Mouse (Mus musculus) C2C12 (cell line): ENCODE results near the gene Fosb. TPM values are rescaled to one million over a fixed set of nuclear protein-coding genes. Genes with fewer than 3 reads are reported as not detected.

Source experiments
- H3K27me3 ChIP-seq: one replicate; pipeline ENCODE4 v1.6.1; 2011; ENCODE audit not compliant: control insufficient read depth, insufficient read depth, insufficient read length
- H3K36me3 ChIP-seq: one replicate; pipeline ENCODE4 v1.6.1; 2011; ENCODE audit not compliant: control insufficient read depth, insufficient read depth
- H3K4me3 ChIP-seq: one replicate; pipeline ENCODE4 v1.5.1; 2011; ENCODE audit warnings: mild to moderate bottlenecking, control low read depth; ENCODE audit not compliant: poor library complexity, insufficient read depth, severe bottlenecking
- H3K79me2 ChIP-seq: one replicate; pipeline ENCODE4 v1.6.1; 2011; ENCODE audit not compliant: control insufficient read depth, insufficient read depth
- H3K79me3 ChIP-seq: one replicate; pipeline ENCODE4 v1.6.1; 2011; ENCODE audit warnings: low read depth, control low read depth
- H3ac ChIP-seq: one replicate; pipeline ENCODE3; 2011; ENCODE audit warnings: low read depth; ENCODE audit not compliant: control insufficient read depth, insufficient read length
- CEBPB ChIP-seq: IDR thresholded peaks from one replicate; pipeline ENCODE4 v1.6.1; 2011; ENCODE audit warnings: low read depth, mild to moderate bottlenecking, control low read depth, moderate library complexity
- CTCF ChIP-seq: IDR thresholded peaks from one replicate; pipeline ENCODE4 v1.5.1; 2011; ENCODE audit not compliant: control insufficient read depth, insufficient read depth, insufficient read length
- FOSL1 ChIP-seq: IDR thresholded peaks from one replicate; pipeline ENCODE4 v1.8.0; 2011; ENCODE audit warnings: mild to moderate bottlenecking, low read length; ENCODE audit not compliant: poor library complexity, insufficient read depth, severe bottlenecking
- MAX ChIP-seq: IDR thresholded peaks from one replicate; pipeline ENCODE4 v1.6.1; 2011; ENCODE audit warnings: mild to moderate bottlenecking, control low read depth
- MYOD1 ChIP-seq: IDR thresholded peaks from one replicate; pipeline ENCODE4 v1.6.1; 2011; ENCODE audit warnings: low read depth; ENCODE audit not compliant: control insufficient read depth, insufficient read length
- MYOG ChIP-seq: IDR thresholded peaks from one replicate; pipeline ENCODE4 v1.6.1; 2011; ENCODE audit not compliant: control insufficient read depth, insufficient read length; ENCODE audit errors: extremely low read depth
- USF1 ChIP-seq: IDR thresholded peaks from one replicate; pipeline ENCODE4 v1.6.1; 2011; ENCODE audit warnings: low read depth, mild to moderate bottlenecking, control low read depth, moderate library complexity
- polyA plus RNA-seq: library from polyadenylated mRNA; unstranded; fragments of >200 nt; fragmentation: generic; extraction: Trizol; gene quantifications from one replicate; pipeline ENCODE4 v1.2.1, GENCODE M21; 2012; ENCODE audit warnings: missing spikeins

Gene Fosb
- polyA plus RNA-seq, 1 experiment = 1.4 TPM

DNA sequence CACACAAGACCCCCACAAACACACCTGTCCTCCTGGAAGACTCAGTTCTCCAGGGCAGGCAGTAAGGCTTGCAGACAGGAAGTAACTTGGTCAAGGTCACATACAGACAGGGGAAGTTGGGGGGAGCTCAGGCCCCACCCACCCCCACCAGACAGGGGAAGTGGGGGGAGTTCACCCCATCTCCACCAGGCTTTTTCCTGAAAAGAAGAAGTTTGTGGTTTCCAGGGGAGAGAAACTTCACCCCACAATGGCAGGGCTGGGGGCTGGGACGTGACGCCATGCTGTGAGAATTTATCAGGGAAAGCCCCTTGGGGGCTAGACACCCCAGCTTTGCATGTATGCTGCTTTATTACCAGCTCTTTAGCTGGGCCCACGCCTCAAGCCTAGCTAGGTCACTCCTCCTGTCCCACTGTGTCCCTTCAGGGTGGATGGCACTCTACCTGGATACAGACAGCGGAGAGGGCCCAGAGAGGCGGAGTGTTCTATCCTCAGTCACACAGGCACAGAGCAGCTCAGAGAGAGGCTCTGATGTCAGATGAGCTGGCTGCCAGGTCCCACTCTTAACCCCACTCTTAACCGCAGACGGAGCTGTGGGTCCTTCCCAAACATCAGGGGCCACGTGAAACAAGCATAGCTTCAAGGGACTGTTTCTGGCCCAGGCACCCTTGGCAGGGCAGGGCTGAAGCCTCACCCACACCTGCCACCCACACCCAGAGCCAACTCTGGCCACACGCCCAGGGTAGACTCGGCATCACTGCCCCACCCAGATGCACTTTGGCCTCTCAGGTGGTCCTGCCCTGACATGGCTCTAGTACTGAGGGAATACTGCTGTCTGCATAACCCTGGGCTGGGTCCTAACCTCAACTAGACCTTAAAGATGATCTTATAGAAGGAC, 43.7 kb downstream of the Fosb start:
- Histone ChIP-seq H3K27me3 (no peaks in the 10 kb centered on the region), H3K36me3 (peaks cover 27% of the 10 kb centered on the region), H3K79me3 (peaks cover 42% of the 10 kb centered on the region), H3K4me3 (no peak overlapping the region), H3ac (peak overlapping the region; percentile 37), H3K79me2 (peaks cover 69% of the 10 kb centered on the region)
- TF ChIP-seq MAX (no peak), MYOD1 (no peak), MYOG (no peak), CEBPB (no peak), CTCF (no peak), FOSL1 (no peak), USF1 (no peak)

DNA sequence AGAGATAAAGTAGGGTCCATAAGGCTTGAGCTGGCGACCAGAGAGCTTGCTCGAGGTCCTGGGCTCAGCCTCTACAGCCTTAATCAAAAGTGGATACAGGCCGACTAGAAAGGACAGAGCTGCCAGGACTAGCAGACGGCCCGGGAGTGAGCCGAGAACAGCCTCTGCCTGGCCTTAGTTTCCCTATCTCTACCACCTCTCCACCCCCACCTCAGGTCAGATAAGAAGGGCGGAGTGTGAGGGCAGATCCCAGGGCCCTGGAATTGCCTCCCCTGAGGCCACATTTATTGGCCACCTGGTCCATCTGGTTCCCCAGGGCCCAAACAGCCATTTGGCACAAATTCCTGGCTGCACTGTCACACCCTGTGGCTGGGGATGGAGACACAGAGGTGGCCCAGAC, 44.7 kb downstream of the Fosb start:
- H3ac ChIP-seq = no peak overlapping the region
- peaks cover 27% of the 10 kb centered on the region for H3K36me3 ChIP-seq
- peak; percentile 72 for TF ChIP-seq MYOD1
- TF ChIP-seq FOSL1 = no peak
- TF ChIP-seq MYOG = no peak
- no peak for TF ChIP-seq USF1
- TF ChIP-seq CEBPB = no peak
- no peak for TF ChIP-seq CTCF
- peaks cover 37% of the 10 kb centered on the region for H3K79me3 ChIP-seq
- no peaks in the 10 kb centered on the region for H3K27me3 ChIP-seq
- H3K79me2 ChIP-seq = peaks cover 59% of the 10 kb centered on the region
- H3K4me3 ChIP-seq = no peak overlapping the region

DNA sequence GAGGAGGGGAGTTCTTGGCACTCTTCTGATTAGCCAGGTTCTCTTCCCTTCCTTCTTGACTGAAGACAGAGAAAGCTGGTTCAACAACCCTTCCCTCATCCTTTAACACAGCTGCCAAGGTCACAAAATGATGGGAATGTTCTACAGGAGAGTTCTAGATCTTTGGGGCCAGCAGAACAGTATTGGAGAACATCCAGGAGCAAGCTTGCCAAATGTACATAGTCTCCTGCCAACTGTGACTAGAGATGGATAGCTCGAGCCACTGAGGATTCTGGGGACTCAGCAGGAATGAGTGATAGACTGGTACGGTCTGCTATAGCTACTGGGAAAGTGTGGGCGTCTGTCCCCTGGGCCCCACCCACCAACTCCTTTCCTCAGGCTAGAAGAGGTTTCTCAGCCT, 51.5 kb downstream of the Fosb start:
- TF ChIP-seq USF1 = no peak
- no peak for TF ChIP-seq MYOG
- TF ChIP-seq CEBPB = no peak
- no peak for TF ChIP-seq FOSL1
- no peak for TF ChIP-seq MYOD1
- TF ChIP-seq MAX = no peak
- TF ChIP-seq CTCF = no peak
- H3K79me2 ChIP-seq = no peaks in the 10 kb centered on the region
- H3K36me3 ChIP-seq = peaks cover 20% of the 10 kb centered on the region
- H3K79me3 ChIP-seq = peaks cover 1% of the 10 kb centered on the region
- H3K27me3 ChIP-seq = no peaks in the 10 kb centered on the region
- no peak overlapping the region for H3K4me3 ChIP-seq
- no peak overlapping the region for H3ac ChIP-seq

DNA sequence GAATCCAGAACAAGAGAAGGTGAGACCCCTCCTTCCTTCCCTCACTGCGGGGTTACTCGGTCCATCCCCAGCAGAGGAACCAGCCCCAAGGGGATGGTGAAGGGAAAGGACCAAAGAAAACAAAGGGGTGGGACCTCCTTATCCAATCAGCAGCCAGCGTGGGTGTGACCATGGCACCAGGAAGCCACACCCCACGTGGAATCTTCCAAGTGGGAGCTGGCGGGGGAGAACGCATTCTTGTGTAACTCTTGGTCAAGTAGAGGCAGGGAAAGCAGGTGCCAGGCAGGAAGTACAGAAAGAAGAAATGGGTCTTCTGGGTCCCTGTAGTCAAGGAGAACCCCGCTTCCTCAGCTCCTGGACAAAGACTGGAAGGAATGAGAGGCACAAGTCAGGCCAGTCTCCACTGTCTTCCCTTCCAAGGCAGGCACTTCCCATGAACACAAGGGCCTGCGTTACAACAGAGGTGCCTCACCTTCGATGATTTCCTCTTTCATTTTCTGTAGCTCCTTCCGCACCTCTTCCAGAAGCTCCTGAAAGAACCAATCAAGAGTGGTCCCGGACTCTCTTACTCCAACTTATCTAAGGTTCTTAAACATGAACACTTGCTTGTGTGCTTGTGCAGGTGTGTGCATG, 52.3 kb downstream of the Fosb start:
- no peak for TF ChIP-seq CTCF
- TF ChIP-seq CEBPB = peak; percentile 5
- peaks cover 20% of the 10 kb centered on the region for H3K36me3 ChIP-seq
- H3K4me3 ChIP-seq = no peak overlapping the region
- no peaks in the 10 kb centered on the region for H3K79me2 ChIP-seq
- no peak overlapping the region for H3ac ChIP-seq
- H3K79me3 ChIP-seq = peaks cover 1% of the 10 kb centered on the region
- H3K27me3 ChIP-seq = no peaks in the 10 kb centered on the region

DNA sequence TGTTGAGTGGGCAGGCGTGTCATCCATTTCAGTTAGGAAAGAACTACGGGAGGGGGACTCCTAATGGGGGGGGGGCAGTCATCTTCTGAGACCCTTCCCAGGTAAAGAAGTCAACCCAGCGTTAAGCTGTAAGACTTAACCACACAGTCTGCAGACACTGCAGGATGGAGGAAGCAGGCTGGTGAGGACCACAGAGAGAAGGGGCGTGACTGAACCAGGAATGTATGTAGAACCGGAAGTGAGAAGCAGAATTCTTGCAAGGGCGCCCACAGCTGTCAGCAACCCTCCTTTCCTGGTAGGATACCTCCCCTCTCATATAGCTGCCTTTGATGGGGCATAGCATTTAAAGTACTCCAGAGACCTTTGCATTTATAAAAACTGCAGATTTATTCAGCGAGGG, 53.3 kb downstream of the Fosb start:
- Histone ChIP-seq H3K36me3 (peaks cover 20% of the 10 kb centered on the region), H3K27me3 (no peaks in the 10 kb centered on the region), H3K79me3 (peaks cover under 1% of the 10 kb centered on the region), H3ac (no peak overlapping the region), H3K79me2 (no peaks in the 10 kb centered on the region), H3K4me3 (no peak overlapping the region)
- TF ChIP-seq CTCF (no peak), MYOG (no peak), FOSL1 (no peak), CEBPB (no peak), MAX (no peak), USF1 (no peak), MYOD1 (no peak)

DNA sequence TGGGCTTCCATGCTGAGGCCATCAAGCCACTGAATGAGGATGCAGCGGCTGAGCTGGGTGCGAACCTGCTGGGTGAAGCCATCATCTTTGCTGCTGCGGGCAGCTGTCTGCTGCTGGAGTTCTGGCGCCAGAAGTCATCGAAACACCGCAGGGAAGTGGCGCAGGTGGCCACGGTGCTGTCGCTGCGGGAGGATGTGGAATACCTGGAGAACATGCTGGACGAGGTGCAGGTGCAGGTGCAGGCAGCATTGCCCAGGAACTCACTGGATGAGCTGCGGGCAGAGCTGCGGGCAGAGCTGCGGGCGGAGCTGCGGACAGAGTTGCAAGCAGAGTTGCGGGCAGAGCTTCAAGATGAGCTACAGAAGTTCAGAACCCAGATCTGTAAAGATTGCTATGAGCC, 54.5 kb downstream of the Fosb start:
- Histone ChIP-seq H3K79me2 (no peaks in the 10 kb centered on the region), H3ac (no peak overlapping the region), H3K27me3 (no peaks in the 10 kb centered on the region), H3K4me3 (no peak overlapping the region), H3K79me3 (no peaks in the 10 kb centered on the region), H3K36me3 (peaks cover 20% of the 10 kb centered on the region)
- no peak for TF ChIP-seq USF1
- no peak for TF ChIP-seq MYOD1
- no peak for TF ChIP-seq MAX
- no peak for TF ChIP-seq MYOG
- no peak for TF ChIP-seq CEBPB
- TF ChIP-seq FOSL1 = no peak
